Mouse (Mus musculus) macrophage (primary cell): ENCODE measurements around the gene Crygd. TPM values are rescaled to one million over a fixed set of nuclear protein-coding genes. Genes with fewer than 3 reads are reported as not detected.

ENCODE experiments used
- polyA plus RNA-seq: library from polyadenylated mRNA; stranded (reverse); fragments of 250-400 nt; gene quantifications from 3 replicates; pipeline ENCODE4 v1.2.4, GENCODE M21; 2018; ENCODE audit warnings: inconsistent platforms

Crygd gene
- polyA plus RNA-seq, 1 experiment from 2014 or later = not detected

Other genes with a start within 250 kb of the Crygd start
- 16.0 to 20.6 TPM (median 16.8 TPM) in 3 replicates for gene Plekhm3, start 106.6 kb downstream of the Crygd start, polyA plus RNA-seq
- gene Akr1cl, start 30.7 kb downstream of the Crygd start, polyA plus RNA-seq = not detected in 3 replicates
- gene Cryge, start 12.3 kb downstream of the Crygd start, polyA plus RNA-seq = not detected in 3 replicates
- gene Crygc, start 10.2 kb upstream of the Crygd start, polyA plus RNA-seq = not detected in 3 replicates
- not detected in 3 replicates for gene Crygb, start 18.8 kb upstream of the Crygd start, polyA plus RNA-seq
- gene Cryga, start 39.9 kb upstream of the Crygd start, polyA plus RNA-seq = not detected in 3 replicates
- not detected in 3 replicates for gene Gm28845, start 56.1 kb upstream of the Crygd start, polyA plus RNA-seq
- 0.28 to 0.40 TPM (median 0.33 TPM) in 3 replicates for gene D630023F18Rik, start 59.8 kb upstream of the Crygd start, polyA plus RNA-seq
- 152 to 289 TPM (median 249 TPM) in 3 replicates for gene Idh1, start 123.0 kb upstream of the Crygd start, polyA plus RNA-seq
- 31.3 to 38.5 TPM (median 36.9 TPM) in 3 replicates for gene Pikfyve, start 123.2 kb upstream of the Crygd start, polyA plus RNA-seq
- 0.06 TPM in 1 of 3 replicates, not detected in the others for gene Pth2r, start 218.6 kb upstream of the Crygd start, polyA plus RNA-seq